Mouse (Mus musculus) kidney, adult 2 months (tissue): Measurements from ENCODE around the gene Cmss1. TPM values are rescaled to one million over a fixed set of nuclear protein-coding genes. Genes with fewer than 3 reads are reported as not detected.

Experiments used
- DNase-seq: peaks from one replicate; pipeline ENCODE4 v3.0.0; 2021
- H3K27ac ChIP-seq: fragments of 200-500 bp; 2 replicates; pipeline ENCODE4 v1.5.1; 2012; ENCODE audit warnings: low read depth, low read length, control low read depth, inconsistent platforms; ENCODE audit not compliant: insufficient read depth
- H3K27me3 ChIP-seq: fragments of 200-500 bp; replicated peaks from 2 replicates; pipeline ENCODE4 v1.6.1; 2012; ENCODE audit warnings: mild to moderate bottlenecking, moderate library complexity, low read length, inconsistent platforms; ENCODE audit not compliant: control insufficient read depth, insufficient read depth
- H3K36me3 ChIP-seq: fragments of 200-500 bp; 2 replicates; pipeline ENCODE4 v1.6.1; 2012; ENCODE audit warnings: mild to moderate bottlenecking, moderate library complexity, low read length, inconsistent platforms; ENCODE audit not compliant: control insufficient read depth, insufficient read depth
- H3K4me1 ChIP-seq: fragments of 200-500 bp; 2 replicates; pipeline ENCODE4 v1.6.1; 2011; ENCODE audit warnings: low read length; ENCODE audit not compliant: control insufficient read depth, insufficient read depth
- H3K4me3 ChIP-seq: fragments of 200-500 bp; 2 replicates; pipeline ENCODE4 v1.5.1; 2011; ENCODE audit warnings: mild to moderate bottlenecking, low read depth, low read length, control low read depth; ENCODE audit not compliant: insufficient read depth
- CTCF ChIP-seq: fragments of 200-500 bp; conservative IDR thresholded peaks from 2 replicates; pipeline ENCODE4 v1.5.1; 2011; ENCODE audit warnings: low read depth, mild to moderate bottlenecking, control low read depth, low read length, moderate library complexity, mixed read lengths; ENCODE audit not compliant: insufficient read depth, insufficient read length
- POLR2A ChIP-seq: fragments of 200-500 bp; IDR thresholded peaks from one replicate; pipeline ENCODE4 v1.6.1; 2011; ENCODE audit warnings: low read depth, low read length, control low read depth
- WGBS: fragments of 180-500 bp; shearing (Covaris S2); methylation state at CpG from one replicate; pipeline ENCODE4 v1.1.7; 2018; 5-methylcytosine and 5-hydroxymethylcytosine counted together
- polyA plus RNA-seq: library from polyadenylated mRNA; depleted of rRNA; stranded (reverse); fragments of >200 nt; gene quantifications from 2 replicates; pipeline ENCODE4 v1.2.3, GENCODE M21; 2012

Gene Cmss1
- polyA plus RNA-seq, 1 experiment, result 7.2 TPM

DNA sequence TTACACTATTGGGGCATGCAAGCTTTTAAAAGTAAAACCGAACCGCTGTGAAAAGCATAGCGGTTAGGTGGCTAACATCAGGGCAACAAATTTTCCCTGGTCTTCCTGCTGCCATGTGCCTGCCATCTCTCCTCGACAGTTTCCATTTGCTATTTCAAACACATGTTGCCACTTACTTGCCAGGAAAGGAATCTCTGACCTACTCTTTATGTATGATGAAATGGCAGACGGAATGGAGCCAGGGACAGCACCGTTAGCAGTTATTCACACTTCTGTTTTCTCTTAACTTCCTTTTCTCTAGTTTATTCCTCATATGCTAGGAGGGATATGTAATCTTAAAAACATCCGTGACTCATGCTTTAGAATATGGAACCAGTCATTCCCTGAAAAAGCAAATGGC is 70.2 kb downstream of the Cmss1 start:
- DNase-seq, result no peak
- WGBS, result 92% methylated on average over 7 of the region's 7 CpGs
- H3K4me1 ChIP-seq, result no peaks in the 10 kb centered on the region
- H3K27me3 ChIP-seq, result no peaks in the 10 kb centered on the region
- TF ChIP-seq CTCF (no peak), POLR2A (no peak)
- no peaks in the 10 kb centered on the region for H3K36me3 ChIP-seq
- no peak overlapping the region for H3K27ac ChIP-seq
- H3K4me3 ChIP-seq, result no peak overlapping the region

DNA sequence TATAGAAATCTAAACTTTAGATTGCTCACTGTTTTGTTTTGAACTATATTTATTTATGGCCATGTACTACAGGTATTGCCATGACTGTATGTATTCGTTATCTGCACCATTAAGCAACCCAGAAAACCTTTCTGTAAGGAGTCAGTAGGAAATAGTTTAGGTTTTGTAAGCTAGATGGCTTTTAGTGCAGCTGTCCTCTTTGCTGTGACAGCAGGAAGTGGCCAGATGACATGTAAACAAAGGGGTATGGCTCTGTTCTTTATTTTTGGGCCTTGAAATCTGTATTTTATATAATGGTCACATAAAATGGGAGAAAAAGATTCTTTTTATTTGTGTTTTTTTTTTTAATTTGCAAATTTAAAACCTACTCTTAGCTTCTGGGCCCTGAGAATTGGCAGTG is 71.9 kb downstream of the Cmss1 start:
- Histone ChIP-seq H3K27me3 (no peaks in the 10 kb centered on the region), H3K4me1 (no peaks in the 10 kb centered on the region), H3K4me3 (no peak overlapping the region), H3K27ac (no peak overlapping the region), H3K36me3 (no peaks in the 10 kb centered on the region)
- DNase-seq, result no peak
- TF ChIP-seq CTCF (no peak), POLR2A (no peak)
- WGBS, result 60% methylated on average over 1 of the region's 1 CpGs

DNA sequence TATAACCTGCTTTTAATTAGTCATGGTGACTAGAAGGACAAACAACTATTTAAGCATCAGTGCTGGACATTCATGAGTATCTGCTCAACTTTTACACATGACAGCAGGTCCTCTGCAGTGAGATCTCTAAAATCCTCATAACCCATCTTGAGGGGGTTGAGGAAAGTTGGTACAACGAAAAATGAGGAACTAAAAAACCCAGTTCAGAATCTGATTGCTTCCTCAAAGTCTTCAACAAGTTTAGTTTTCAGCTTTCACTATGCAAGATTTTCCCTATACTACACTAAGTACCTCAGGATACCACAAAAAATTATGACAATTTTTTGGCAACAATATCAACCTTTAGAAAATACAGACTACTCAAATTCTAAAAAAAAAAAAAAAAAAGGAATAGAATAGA is 72.3 kb downstream of the Cmss1 start:
- Histone ChIP-seq H3K27me3 (no peaks in the 10 kb centered on the region), H3K27ac (no peak overlapping the region), H3K36me3 (no peaks in the 10 kb centered on the region), H3K4me1 (no peaks in the 10 kb centered on the region), H3K4me3 (no peak overlapping the region)
- DNase-seq, result no peak
- WGBS, result 87% methylated on average over 1 of the region's 1 CpGs
- no peak for TF ChIP-seq POLR2A
- TF ChIP-seq CTCF, result no peak

DNA sequence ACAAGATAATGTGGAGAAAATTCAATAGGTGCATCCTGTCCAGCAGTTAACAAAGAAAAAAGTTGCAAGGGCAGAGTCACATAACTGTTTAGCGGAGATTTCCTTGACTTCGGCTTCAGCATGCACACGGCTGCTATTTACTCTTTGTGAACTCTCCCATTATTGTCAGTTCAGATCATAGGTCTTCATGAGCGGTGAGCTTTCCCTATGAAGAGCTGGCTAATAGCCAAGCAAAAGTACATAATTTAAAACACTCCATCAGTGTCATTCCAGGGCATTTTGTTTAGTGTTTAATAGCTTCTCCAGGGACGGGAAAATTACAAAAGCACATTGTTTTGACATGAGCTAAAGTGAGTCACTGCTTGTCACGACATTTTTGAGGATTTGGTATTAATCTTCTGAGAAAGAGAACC is 74.6 kb downstream of the Cmss1 start:
- Histone ChIP-seq H3K36me3 (no peaks in the 10 kb centered on the region), H3K4me3 (no peak overlapping the region), H3K4me1 (no peaks in the 10 kb centered on the region), H3K27me3 (no peaks in the 10 kb centered on the region), H3K27ac (no peak overlapping the region)
- no peak for TF ChIP-seq CTCF
- no peak for DNase-seq
- 53% methylated on average over 6 of the region's 6 CpGs for WGBS

DNA sequence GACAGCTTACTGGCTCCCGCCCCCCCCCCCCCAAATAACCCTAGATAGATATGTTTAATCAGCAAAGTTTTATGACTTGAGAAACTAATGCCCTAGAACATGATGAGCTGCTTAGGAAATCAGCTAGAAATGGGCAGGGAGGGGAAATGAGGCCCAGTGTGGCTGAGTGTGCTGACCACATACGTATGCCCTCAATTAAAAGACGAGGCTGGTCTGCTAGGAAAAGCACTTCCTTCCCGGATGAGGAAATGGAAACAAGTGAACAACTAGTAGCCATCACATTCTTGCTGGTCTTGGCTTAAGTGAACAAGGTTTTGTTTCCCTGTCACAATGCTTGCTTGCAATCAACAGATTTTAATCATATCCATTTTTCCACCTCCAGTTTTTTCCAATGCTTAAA is 76.1 kb downstream of the Cmss1 start:
- WGBS, result 79% methylated on average over 4 of the region's 4 CpGs
- DNase-seq, result no peak
- Histone ChIP-seq H3K27ac (no peak overlapping the region), H3K27me3 (no peaks in the 10 kb centered on the region), H3K36me3 (no peaks in the 10 kb centered on the region), H3K4me3 (no peak overlapping the region), H3K4me1 (no peaks in the 10 kb centered on the region)
- TF ChIP-seq POLR2A, result no peak
- no peak for TF ChIP-seq CTCF

DNA sequence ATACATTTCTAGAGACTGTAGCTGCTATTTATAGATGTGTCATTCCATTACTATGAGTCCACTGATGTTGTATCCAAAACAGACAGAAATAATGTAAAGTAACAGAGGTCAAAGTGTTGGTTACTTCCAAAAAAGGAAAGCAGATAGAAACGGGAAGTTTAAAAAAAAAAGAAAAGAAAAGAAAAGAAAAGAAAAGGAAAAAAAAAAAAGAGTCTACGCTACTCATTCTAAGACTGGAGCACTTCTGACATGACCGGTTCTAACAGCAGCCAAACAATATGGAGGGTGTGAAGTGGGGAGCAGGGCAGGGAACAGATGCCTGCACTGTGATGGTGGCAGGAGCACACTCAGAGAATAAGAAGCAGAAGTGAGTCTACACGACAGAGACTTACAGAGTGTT is 78.2 kb downstream of the Cmss1 start:
- 66% methylated on average over 4 of the region's 4 CpGs for WGBS
- TF ChIP-seq POLR2A, result no peak
- TF ChIP-seq CTCF, result no peak
- no peaks in the 10 kb centered on the region for H3K27me3 ChIP-seq

DNA sequence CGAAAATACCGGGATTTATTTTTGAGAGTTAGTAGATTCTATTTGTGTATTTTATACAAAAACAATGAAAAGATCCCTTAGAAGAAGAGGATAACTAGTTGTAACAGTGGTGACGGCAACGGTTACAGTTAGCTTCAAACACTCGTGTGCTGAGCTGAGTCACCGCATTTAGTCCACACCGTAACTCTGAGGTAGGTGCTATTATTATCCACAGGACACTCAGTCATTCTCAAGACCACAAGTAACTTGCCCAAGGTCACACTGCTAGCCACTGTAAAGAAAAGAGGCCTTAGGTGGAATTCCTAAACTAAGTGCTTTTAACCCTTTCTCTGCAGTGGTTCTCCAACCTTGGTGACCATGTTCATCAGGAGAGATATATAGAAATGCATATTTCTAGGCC is 79.8 kb downstream of the Cmss1 start:
- Histone ChIP-seq H3K27me3 (no peaks in the 10 kb centered on the region), H3K4me1 (no peaks in the 10 kb centered on the region), H3K4me3 (no peak overlapping the region), H3K36me3 (no peaks in the 10 kb centered on the region), H3K27ac (no peak overlapping the region)
- WGBS, result 92% methylated on average over 7 of the region's 7 CpGs
- DNase-seq, result no peak
- no peak for TF ChIP-seq POLR2A
- no peak for TF ChIP-seq CTCF

More for the DNA sequence above, 78.2 kb downstream of the Cmss1 start:
- DNase-seq, result no peak
- H3K4me1 ChIP-seq, result no peaks in the 10 kb centered on the region
- no peaks in the 10 kb centered on the region for H3K36me3 ChIP-seq
- no peak overlapping the region for H3K4me3 ChIP-seq
- H3K27ac ChIP-seq, result no peak overlapping the region

DNA sequence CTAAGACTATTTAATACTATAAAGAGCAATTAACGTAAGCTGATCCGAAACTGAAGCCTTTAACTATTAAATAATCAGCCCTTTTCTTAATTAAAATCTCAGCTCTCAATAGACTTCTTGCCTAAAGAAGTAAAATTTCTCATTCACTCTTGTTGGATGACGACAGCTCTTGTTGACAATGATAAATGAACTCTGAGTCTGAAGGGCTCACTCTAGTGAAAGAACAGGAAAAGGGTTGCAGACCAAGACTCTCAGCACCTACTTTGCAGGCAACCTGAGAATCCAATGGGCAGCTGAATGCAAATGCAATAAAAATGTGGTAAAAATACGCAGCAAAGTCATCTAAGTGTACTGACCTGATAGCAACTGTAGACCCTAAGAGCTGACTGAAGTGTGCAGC is 81.2 kb downstream of the Cmss1 start:
- Histone ChIP-seq H3K27me3 (no peaks in the 10 kb centered on the region), H3K4me1 (no peaks in the 10 kb centered on the region), H3K4me3 (no peak overlapping the region), H3K27ac (no peak overlapping the region), H3K36me3 (no peaks in the 10 kb centered on the region)
- WGBS, result 75% methylated on average over 4 of the region's 4 CpGs
- DNase-seq, result no peak
- TF ChIP-seq POLR2A, result no peak
- no peak for TF ChIP-seq CTCF
